Mouse (Mus musculus): ENCODE measurements around the gene Lmf2.

Gene Lmf2

DNA sequence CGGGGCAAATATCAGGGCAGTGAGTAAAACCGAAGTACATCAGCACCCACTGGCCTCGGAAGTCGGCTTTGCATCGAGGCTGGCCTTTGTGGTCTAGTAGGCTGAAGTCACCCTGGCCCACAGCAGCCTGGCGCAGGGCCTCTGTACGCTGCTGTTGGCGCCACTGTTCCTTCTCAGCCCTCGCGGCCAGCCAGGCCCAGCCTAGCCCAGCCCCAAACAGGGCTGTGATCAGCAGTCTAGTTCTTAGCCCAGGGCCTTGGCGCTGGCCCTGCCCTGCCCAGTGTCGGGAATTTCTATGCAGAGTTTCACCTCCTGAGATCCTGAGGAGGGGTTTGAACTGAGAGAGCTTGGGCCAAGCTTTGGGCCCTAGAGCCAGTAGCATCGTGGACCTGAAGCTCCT lies 16.6 kb upstream of the Lmf2 start:
- DNase-seq (ENCODE audit: low spot score), result no peak

GRCm38 (mm10) chr15:89365141-89365551 lies 9.7 kb upstream of the Lmf2 start:
- DNase-seq (ENCODE audit: low spot score), result no peak

DNA sequence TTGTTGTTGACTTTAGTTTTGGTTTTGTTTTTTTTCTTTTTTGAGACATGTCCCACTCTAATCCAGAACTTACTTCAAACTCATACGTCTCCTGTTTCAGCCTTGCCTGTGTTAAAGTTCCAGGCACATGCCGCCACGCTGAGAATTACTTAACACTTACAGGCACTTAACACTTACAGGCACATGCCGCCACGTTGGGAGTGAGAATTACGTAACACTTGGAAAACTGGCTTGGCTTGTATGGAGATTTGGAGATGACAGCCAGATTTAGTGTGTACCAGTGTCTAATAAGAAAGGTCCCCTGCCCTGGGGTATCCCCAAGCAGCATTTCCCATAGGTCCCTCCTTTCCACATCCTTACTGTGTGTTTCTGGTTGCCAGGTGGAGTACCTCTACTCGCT lies 7.6 kb upstream of the Lmf2 start:
- DNase-seq (ENCODE audit: low spot score), result no peak

DNA sequence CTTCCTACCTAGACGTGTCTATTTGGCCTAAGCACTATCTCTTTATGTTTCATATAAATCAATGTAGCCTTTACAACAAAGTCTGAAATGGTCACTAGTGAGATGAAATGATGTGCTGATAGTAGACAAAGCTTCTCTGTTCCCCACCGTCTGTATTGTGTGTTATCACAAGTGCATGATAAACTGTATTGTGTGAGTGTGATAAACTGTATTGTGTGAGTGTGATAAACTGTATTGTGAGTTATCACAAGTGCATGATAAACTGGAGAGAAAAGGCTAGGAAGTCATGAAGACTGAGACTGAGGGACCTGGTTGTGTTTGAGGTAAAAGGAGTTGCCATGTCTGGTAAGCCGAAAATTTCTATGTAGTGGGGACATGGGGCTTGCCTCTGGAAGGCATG lies 3.3 kb upstream of the Lmf2 start:
- DNase-seq (ENCODE audit: low spot score), result no peak

DNA sequence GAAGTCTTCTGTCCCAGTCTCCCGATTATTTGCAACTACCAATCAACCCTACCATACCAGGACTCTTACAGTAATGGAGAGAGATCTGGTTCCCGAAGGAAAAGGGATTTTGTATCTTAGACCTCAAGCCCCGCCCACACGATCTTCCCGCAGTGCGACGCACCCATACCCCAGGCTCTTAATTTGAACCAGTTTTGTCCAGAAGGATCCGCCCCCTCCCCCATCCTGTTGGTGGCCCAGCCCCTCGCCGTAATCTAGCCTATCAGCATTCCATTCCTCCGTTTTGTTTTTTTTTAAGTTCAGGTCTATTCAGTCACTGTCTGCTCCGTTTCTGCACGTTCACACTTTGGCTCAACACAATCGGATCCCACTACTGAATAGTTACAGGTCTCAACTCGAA lies 913 bp upstream of the Lmf2 start:
- peak; percentile 87 for DNase-seq (ENCODE audit: low spot score)

GRCm38 (mm10) chr15:89354455-89354854 lies 1.0 kb downstream of the Lmf2 start:
- no peak for DNase-seq (ENCODE audit: low spot score)

DNA sequence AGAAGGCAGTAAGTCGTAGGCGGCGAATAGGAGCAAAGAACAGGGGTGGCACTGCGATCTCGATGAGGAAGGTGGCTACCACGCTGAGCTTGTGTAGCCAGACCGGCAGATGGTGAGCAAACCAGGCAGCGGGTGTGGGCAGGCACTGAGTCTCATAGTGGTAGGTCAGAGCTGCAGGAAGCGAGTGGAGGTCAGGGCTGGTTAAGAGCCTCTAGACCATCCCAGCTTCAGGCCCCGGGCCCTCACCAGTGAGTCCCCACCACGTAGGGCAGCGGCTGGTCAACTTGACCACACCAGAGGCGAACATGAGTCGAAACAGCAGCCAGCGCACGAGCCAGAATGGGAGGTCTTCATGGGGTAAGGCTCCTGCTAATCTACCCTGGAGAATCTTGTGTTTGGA lies 1.6 kb downstream of the Lmf2 start:
- DNase-seq (ENCODE audit: low spot score), result no peak

DNA sequence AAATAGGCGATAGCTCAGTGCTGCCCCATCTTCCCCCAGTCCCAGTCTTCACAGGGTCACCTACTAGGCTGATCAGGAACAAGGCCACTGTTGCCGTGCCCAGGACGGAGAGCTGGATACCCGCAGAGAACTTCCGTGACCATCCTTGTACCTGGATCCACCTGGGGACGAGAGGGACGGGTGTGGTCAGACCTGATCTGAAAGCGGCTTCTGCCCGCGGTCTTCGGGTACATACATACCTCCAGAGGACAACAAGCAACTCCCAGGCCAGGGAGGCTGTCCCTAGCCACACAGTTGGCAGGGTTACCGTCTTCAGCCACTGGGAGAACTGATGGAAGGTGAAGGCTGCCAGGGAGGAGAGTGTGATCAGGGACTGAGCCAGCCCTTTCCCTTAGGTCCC lies 2.7 kb downstream of the Lmf2 start:
- DNase-seq (ENCODE audit: low spot score), result no peak

- DNase-seq (ENCODE audit: low spot score), result no peak
These were observed 3.4 kb downstream of the Lmf2 start for GRCm38 (mm10) chr15:89352054-89352453.

- DNase-seq (ENCODE audit: low spot score), result no peak
These were observed 4.2 kb downstream of the Lmf2 start for GRCm38 (mm10) chr15:89351302-89351701.

- DNase-seq (ENCODE audit: low spot score), result no peak
These were observed 5.0 kb downstream of the Lmf2 start for GRCm38 (mm10) chr15:89350447-89350846.

GRCm38 (mm10) chr15:89343325-89343724 lies 12.1 kb downstream of the Lmf2 start:
- no peak for DNase-seq (ENCODE audit: low spot score)

GRCm38 (mm10) chr15:89341678-89342077 lies 13.8 kb downstream of the Lmf2 start:
- no peak for DNase-seq (ENCODE audit: low spot score)

GRCm38 (mm10) chr15:89340136-89340535 lies 15.3 kb downstream of the Lmf2 start:
- DNase-seq (ENCODE audit: low spot score), result no peak

DNA sequence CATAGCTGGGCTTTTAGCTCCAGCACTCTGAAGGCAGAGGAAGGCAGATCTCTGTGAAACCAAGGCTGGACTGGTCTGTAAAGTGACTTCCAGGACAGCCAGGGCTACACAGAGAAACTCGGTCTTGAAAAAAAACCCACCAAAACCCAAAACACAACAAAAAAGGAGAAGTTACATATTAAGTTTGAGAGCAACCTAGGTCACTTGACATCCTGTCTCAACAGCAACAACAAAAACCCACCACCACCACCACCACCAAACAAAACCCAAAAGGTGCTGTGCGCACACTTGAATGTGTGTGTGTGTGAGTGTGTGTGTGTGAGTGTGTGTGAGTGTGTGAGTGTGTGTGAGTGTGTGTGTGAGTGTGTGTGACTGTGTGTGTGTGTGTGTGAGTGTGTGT lies 15.8 kb downstream of the Lmf2 start:
- DNase-seq (ENCODE audit: low spot score), result no peak

DNA sequence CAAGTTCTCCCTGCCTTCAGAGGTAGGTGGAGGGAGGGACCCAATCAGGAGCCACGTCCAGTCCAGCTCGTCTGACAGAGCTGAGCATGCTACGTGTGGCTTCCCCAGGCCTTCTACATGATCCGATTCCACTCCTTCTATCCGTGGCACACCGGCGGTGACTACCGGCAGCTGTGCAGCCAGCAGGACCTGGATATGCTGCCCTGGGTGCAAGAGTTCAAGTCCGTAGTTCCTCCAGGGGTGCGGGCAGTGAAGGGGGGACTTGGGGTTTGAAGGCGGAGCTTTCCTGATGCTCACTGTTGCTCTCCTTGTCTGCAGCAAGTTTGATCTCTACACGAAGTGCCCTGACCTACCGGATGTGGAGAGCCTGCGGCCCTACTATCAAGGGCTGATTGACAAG lies 19.0 kb downstream of the Lmf2 start:
- DNase-seq (ENCODE audit: low spot score), result no peak

DNA sequence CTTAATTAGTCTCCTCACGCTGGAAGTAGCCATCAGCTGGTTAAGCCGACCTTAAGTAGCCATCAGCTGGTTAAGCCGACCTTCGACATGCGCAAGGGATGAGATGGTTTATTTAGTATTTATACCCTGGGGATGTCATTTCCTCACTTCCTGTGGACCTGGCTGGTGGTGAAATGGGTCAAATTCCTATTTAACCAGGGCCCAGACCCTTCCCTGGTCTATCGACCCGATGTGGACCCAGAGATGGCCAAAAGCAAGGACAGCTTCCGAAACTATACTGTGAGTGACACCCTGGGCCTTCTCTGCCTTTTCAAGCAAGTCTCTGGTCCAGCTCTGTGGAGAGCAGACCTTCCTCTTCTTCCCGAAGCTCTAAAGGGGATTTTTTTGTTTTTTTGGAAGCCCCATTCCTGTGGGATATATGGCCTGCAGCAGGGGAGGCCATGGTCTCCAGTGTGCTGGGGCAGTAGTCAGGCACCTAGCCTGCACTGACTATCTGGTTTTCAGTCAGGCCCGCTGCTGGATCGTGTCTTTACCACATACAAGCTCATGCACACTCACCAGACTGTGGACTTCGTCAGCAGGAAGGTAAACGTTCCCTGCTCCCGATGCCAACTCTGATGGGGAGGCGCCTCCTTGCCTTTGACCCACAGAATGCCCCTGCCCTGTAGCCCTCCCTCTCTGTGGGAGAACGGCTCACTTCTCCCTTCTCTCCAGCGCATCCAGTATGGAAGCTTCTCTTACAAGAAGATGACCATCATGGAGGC lies 20.5 kb downstream of the Lmf2 start:
- no peak for DNase-seq (ENCODE audit: low spot score)

DNA sequence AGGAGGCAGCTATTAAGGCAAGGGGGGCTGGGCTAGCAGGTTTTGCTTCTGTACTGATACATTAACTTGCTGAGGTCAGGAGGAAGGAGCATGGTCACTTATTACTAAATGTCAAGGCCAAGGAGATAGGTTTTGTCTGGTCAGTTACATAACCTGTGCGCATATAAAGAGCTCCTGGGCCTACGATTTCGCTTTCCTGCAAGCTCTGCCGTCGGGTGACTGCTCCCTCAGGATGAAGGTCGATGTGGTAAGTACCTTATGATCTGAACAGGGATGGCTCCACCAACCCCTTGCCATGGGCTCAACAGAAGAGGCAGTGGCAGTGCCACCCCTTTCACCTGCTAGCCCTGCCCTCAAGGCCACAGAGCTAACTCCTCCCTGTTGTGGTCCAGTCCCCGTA lies 21.2 kb downstream of the Lmf2 start, which contains the start of gene Miox:
TSS of gene Miox (plus strand) at position 128 of the 400 bp plus-strand sequence.
- DNase-seq (ENCODE audit: low spot score), result no peak

DNA sequence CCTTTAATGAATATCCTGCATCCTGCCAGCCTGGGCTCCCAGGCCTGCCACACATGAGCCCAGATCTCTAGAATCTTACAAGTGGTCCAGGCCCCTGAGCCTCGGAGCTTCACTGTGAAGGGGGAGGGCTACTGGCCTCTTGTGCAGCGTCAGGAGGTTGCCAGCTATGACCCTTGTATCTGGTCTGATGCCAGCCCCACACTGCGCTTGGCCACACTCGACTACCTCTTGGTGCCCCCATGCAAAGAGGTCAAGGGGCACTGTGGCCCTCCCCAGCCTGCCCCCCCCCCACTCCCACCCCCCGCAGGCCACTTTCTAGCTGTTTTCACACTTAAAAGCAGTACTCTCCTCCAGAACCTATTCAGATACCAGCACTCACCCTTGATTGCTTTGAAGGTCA lies 29.0 kb downstream of the Lmf2 start:
- no peak for DNase-seq (ENCODE audit: low spot score)

GRCm38 (mm10) chr15:89323656-89324055 lies 31.8 kb downstream of the Lmf2 start:
- no peak for DNase-seq (ENCODE audit: low spot score)

DNA sequence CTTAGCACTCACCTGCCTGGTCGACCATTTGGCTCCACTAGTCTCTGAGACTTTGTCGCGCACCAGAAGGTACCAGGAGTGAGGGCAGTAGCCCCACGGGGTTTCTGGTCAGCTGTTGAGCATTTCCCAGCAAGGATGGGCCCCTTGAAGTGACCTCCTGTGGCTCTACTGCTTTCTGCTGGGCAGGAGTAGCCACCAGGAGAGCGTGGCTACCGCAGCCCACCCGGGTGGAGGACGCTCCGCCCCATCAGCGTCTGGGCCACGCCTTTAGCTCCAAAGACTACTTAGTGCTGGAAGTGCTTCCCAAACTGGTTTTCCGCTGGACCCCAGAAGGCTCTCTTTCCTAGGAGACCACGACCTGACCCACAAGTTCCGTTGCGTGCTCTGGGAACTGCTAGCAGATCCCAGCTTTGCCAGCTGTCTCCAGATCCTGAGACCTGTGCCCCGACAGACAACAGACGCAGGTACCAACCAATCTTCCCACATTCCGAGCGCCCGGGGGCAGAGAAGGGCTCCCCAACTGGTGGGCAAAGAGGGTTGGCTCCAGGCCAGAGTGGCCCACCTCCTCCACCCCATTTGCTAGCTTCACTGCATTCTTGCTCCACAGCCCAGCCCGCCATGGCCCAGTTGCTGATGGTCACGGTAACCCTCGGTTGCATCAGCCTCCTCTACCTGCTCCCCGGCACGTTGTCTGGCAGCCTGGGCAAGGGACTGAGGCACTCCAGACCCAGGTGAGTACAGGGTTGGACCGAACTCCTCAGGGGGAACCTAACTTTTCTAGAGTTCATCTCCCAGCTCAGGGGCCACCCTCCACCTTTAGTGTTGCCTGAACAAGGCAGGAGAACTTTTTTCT lies 32.6 kb downstream of the Lmf2 start, which contains the start of gene Adm2:
TSS of gene Adm2 (plus strand) at position 51 of the 853 bp plus-strand sequence.
- DNase-seq (ENCODE audit: low spot score), result no peak

DNA sequence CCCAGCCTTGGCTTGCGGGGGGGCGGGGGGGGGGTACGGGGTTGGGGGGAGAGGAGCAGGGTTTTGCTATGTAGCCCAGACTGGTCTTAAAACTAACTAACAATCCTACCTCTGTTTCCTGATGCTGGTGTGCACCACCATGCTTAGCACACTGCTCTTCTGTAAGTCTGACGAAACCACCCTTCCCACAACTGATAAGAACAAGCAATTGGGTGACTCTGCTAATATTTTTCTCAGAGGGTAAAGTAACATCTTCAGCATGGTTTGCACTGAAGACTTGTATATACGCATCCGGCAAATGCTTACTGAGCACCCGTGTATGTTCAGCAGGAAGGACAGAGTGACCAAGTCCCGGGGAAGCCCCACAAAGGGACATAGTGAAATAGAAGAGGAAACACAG lies 34.2 kb downstream of the Lmf2 start:
- no peak for DNase-seq (ENCODE audit: low spot score)

DNA sequence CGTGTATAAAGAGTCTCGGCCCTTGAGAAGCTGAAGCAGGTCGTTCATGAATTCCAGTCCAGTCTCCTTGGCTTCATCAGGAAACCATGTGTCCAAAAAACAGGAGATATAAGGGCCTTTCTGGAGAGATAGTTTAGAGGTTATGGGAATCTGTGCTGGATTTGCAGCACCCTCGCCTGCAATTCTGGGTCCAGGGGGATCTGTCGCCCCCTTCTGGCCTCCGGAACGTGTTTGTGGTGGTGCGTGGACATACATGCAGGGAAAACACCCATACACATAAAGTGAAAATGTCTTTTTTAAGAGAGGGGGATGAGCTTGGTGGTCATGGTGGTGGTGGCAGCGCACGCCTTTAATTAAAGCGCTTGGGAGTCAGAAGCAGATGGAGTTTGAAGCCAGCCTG lies 39.3 kb downstream of the Lmf2 start:
- no peak for DNase-seq (ENCODE audit: low spot score)
